Mouse (Mus musculus): ENCODE results near the gene Rpl24. TPM values are rescaled to one million over a fixed set of nuclear protein-coding genes. Genes with fewer than 3 reads are reported as not detected.

Gene Rpl24
- polyA plus RNA-seq, 1 experiment from 2014 or later = 926 TPM

GRCm38 (mm10) chr16:56012789-56013743 is 47.0 kb downstream of the Rpl24 start:
- peak; percentile 53; the same call in 1 of the 2 replicates for ATAC-seq (ENCODE audit: insufficient number of reproducible peaks, insufficient read depth, low FRiP score, low read depth)
- WGBS = 89% methylated on average over 10 of the region's 10 CpGs
- Histone ChIP-seq H3K36me3 (ENCODE audit: control insufficient read depth, insufficient read depth, low read length) (peaks cover 18% of the 10 kb centered on the region), H3K27me3 (ENCODE audit: control insufficient read depth, insufficient read depth, low read length) (no peaks in the 10 kb centered on the region), H3K9ac (replicated peaks; ENCODE audit: low read depth, low read length) (no peak overlapping the region), H3K4me1 (ENCODE audit: control insufficient read depth, insufficient read depth, low read length) (no peaks in the 10 kb centered on the region), H3K4me3 (ENCODE audit: low read depth, low read length) (no peak overlapping the region), H3K9me3 (ENCODE audit: control insufficient read depth, low read depth, low read length) (no peaks in the 10 kb centered on the region), H3K27ac (ENCODE audit: low read length) (no peak overlapping the region), H3K4me2 (replicated peaks; ENCODE audit: low read depth, low read length) (no peak overlapping the region)

GRCm38 (mm10) chr16:56014076-56014475 is 48.0 kb downstream of the Rpl24 start:
- Histone ChIP-seq H3K27me3 (ENCODE audit: control insufficient read depth, insufficient read depth, low read length) (no peaks in the 10 kb centered on the region), H3K4me1 (ENCODE audit: control insufficient read depth, insufficient read depth, low read length) (no peaks in the 10 kb centered on the region), H3K4me3 (ENCODE audit: low read depth, low read length) (no peak overlapping the region), H3K9ac (replicated peaks; ENCODE audit: low read depth, low read length) (no peak overlapping the region), H3K4me2 (replicated peaks; ENCODE audit: low read depth, low read length) (no peak overlapping the region), H3K9me3 (ENCODE audit: control insufficient read depth, low read depth, low read length) (no peaks in the 10 kb centered on the region), H3K36me3 (ENCODE audit: control insufficient read depth, insufficient read depth, low read length) (peaks cover 27% of the 10 kb centered on the region), H3K27ac (ENCODE audit: low read length) (no peak overlapping the region)
- no peak for ATAC-seq (ENCODE audit: insufficient number of reproducible peaks, insufficient read depth, low FRiP score, low read depth)
- WGBS = 63% methylated on average over 7 of the region's 7 CpGs

- Histone ChIP-seq H3K9ac (replicated peaks; ENCODE audit: low read depth, low read length) (no peak overlapping the region), H3K4me2 (replicated peaks; ENCODE audit: low read depth, low read length) (no peak overlapping the region), H3K9me3 (ENCODE audit: control insufficient read depth, low read depth, low read length) (no peaks in the 10 kb centered on the region), H3K4me3 (ENCODE audit: low read depth, low read length) (no peak overlapping the region), H3K27ac (ENCODE audit: low read length) (no peak overlapping the region), H3K27me3 (ENCODE audit: control insufficient read depth, insufficient read depth, low read length) (no peaks in the 10 kb centered on the region), H3K4me1 (ENCODE audit: control insufficient read depth, insufficient read depth, low read length) (no peaks in the 10 kb centered on the region), H3K36me3 (ENCODE audit: control insufficient read depth, insufficient read depth, low read length) (peaks cover 39% of the 10 kb centered on the region)
- 95% methylated on average over 7 of the region's 7 CpGs for WGBS
- no peak for ATAC-seq (ENCODE audit: insufficient number of reproducible peaks, insufficient read depth, low FRiP score, low read depth)
These were observed 53.6 kb downstream of the Rpl24 start for GRCm38 (mm10) chr16:56019660-56020059.

Other genes with a start within 250 kb of the Rpl24 start
- gene Nfkbiz, start 127.4 kb upstream of the Rpl24 start, polyA plus RNA-seq (2014; fragmentation: Nextera tagmentation; extraction: Ambion mirVana) = 6.4 and 8.3 TPM in 2 replicates
- 0.52 and 0.77 TPM in 2 replicates for gene Nxpe3, start 71.0 kb upstream of the Rpl24 start, polyA plus RNA-seq (2014; fragmentation: Nextera tagmentation; extraction: Ambion mirVana)
- gene Cep97, start 31.4 kb upstream of the Rpl24 start, polyA plus RNA-seq (2014; fragmentation: Nextera tagmentation; extraction: Ambion mirVana) = 12.6 and 12.7 TPM in 2 replicates
- 20.9 and 22.3 TPM in 2 replicates for gene Zbtb11, start 7.6 kb downstream of the Rpl24 start, polyA plus RNA-seq (2014; fragmentation: Nextera tagmentation; extraction: Ambion mirVana)
- gene Pcnp, start 63.5 kb downstream of the Rpl24 start, polyA plus RNA-seq (2014; fragmentation: Nextera tagmentation; extraction: Ambion mirVana) = 231 and 241 TPM in 2 replicates
- gene Trmt10c, start 71.5 kb downstream of the Rpl24 start, polyA plus RNA-seq (2014; fragmentation: Nextera tagmentation; extraction: Ambion mirVana) = 28.4 and 29.0 TPM in 2 replicates
- 46.4 and 47.9 TPM in 2 replicates for gene Senp7, start 82.1 kb downstream of the Rpl24 start, polyA plus RNA-seq (2014; fragmentation: Nextera tagmentation; extraction: Ambion mirVana)
- gene Impg2, start 238.0 kb downstream of the Rpl24 start, polyA plus RNA-seq (2014; fragmentation: Nextera tagmentation; extraction: Ambion mirVana) = 0.35 and 0.76 TPM in 2 replicates

Data from stomach, embryonic 14.5 days (tissue).